Mouse (Mus musculus) thymus, postnatal 0 days (tissue): ENCODE data around the gene Mterf1a. TPM values are rescaled to one million over a fixed set of nuclear protein-coding genes. Genes with fewer than 3 reads are reported as not detected.
"Not testable (repeated sequence)": the region's sequence is repeated elsewhere in the genome, so short reads cannot be mapped to it uniquely, and the experiment has no call there.

Experiments used
- DNase-seq: peaks from one replicate; pipeline ENCODE4 v3.0.0-alpha.2; 2015; ENCODE audit warnings: low spot score
- polyA plus RNA-seq: library from polyadenylated mRNA; unstranded; fragments of >200 nt; fragmentation: Nextera tagmentation; extraction: Ambion mirVana; gene quantifications from 2 replicates; pipeline ENCODE4 v1.2.1, GENCODE M21; 2015

Gene Mterf1a
- 14.0 and 15.4 TPM in 2 replicates for polyA plus RNA-seq

DNA sequence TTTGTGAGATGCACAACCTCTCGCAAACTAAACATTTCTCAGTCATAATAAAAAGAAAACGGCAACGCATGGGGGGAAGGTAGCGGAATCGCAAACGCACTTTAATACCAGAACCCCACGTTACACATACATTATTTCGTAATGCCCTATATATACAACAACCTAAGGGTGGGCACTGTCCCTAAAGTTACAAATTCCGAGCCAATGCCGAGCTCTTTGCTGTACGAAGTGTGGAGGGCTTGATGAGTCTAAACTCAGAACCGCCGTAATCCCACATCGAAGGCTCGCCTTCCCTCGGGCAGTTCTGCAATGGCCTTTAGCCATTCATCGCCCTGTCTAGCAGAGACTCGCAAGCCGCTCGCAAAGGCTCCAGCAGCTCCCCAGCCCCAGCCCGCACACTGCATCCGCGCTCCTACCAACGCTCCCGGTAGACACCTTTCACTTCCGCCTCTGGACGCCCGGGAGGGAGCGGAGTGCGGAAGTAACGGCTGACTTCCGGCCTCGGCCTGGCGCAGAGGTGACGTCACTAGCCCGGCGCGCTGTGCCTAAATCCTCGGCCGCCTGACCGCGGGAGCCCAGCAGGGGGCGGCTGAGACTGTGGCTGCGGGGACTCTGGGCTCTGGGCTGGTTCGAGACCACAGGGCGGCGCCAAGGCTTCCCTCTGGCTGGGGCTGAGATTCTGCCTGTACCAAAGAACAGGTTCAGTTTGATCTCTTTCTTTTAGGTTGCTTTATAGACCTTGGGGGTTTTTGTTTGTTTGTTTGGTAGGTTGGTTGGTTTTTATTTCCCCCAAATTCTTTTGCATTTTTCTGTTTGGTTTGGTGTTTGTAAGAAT, at the start of gene Mterf1a:
Mterf1a (minus strand) TSS at position 475 of the 835 bp plus-strand sequence.
- DNase-seq = peak; percentile 28

DNA sequence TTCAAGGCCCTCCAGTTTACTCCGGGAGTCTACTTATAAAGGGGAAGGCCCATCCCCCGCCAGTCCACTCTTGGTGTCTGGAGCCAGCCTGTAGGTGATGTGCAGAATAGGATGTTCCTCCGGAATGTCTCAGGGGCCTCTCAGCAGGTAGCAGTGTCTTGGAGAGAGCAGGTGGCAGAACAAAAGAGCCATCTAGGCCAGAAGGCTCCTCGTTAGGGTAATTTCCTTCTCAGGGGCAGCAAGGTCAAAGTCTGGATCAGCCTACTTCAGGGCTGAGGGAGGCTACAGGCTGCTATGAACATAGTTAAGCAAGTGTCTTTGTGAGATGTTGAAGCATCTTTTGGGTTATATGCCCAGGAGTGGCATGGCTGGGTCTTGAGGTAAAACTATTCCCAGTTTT, 49.4 kb upstream of the Mterf1a start:
- DNase-seq = not testable (repeated sequence)

DNA sequence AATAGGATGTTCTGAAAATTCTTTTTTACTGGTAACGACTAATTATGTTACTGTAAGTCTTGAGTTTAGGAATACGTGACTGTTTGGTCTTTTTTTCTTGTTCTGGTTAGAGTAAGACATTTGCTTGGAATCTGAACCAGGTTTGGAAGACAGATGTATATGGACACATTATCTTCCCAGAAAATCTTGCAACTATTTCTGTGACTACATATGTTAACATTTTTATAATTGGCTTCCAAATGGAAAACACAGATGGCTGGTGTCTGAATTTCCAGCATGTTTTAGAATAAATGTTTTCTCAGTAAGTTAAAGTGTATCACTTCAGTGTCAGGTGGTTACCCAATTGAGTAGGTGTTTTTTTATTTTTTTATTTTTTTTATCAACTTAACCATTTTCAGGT, 47.5 kb upstream of the Mterf1a start:
- DNase-seq = no peak

DNA sequence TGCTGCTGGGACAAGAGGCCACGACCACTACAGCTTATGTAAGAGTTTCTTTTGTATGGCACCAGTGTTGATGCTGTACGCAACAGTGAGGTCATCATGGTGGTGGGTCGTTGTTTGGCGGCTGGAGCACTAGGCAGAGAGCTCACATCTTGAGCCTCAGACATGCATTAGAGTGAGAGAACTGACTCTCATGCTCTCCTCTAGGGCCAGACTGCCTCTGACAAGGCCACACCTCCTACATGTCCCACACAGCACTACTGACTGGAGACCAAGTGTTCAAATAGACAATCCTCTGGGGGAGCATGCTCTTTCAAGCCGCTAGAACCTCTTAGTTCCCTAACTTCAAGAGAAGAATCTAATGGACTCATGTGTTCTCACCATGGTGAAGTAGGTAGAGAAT, 45.6 kb upstream of the Mterf1a start:
- DNase-seq = no peak

DNA sequence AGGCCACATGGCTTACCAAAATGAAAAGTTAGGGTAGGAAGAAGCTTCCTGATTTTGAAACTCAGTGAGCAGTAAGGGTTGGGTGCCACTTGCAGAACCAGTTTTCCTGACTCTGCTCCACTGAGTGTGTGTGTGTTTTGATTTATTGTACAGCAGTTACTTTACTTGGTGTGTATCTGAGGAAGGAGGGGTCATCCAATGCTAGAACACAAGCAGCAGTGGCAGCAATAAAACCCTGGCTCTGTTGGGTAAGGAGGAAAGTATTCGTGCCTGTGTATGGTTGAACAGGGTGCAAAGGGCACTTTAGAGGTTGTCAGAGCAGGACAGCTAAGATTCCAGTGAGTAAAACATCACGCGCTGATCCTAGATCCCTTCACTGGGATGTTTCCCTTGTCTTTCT, 45.2 kb upstream of the Mterf1a start:
- no peak for DNase-seq

DNA sequence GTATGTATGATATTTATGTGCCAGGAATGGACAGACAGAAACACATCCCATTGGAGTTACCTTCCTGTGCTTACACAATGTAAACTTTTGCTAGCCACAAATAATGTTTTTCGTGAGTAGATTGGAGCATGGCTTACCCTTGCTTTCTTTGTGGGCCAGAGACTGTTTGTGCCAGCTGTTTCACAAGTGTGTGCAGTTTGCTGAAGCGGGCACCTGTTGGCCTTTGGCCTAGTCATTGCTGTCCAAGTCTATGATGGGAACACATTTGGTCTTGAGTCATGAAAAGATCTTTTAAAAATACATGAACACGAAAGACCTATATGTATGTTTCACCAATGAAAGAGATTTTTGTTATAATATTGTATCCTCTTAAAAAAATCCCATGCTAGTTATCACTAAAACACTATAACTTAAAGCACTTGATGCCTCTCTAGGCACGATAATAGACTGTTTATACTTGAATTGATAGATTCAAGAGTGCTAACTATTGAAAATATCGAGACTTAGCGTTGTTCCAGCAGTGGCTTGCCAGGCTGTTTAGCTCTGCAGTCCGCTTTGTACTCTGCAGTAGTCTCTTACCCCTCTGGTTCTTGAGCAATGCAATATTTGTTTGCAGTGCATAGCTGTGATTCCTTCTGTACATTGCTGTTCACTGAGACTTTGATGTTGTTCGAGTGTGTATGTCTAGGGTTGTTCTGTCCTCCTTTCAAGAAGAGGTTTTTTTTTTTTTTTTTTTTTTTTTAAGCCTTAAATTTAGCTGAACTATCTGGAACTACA, 42.2 kb upstream of the Mterf1a start:
- DNase-seq = no peak

DNA sequence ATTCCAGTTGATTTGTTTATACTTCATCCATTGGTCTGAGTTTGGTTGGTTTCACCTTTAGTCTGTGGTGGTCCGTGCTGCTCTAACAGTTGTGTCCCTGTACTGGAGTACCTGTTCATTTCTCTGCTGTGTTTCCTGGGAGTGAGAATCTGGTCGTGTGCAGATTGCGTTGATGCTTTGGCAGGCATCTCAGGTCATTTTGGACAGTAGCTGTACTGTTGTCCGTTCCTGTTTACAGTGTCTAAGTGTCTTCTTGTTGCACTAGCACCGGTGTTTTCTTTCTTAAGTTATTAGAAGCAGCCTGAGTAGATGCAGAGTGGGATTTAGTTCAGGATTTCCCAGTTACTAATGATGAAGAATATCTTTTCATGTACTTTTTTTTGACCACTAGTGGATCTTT, 41.5 kb upstream of the Mterf1a start:
- no peak for DNase-seq

DNA sequence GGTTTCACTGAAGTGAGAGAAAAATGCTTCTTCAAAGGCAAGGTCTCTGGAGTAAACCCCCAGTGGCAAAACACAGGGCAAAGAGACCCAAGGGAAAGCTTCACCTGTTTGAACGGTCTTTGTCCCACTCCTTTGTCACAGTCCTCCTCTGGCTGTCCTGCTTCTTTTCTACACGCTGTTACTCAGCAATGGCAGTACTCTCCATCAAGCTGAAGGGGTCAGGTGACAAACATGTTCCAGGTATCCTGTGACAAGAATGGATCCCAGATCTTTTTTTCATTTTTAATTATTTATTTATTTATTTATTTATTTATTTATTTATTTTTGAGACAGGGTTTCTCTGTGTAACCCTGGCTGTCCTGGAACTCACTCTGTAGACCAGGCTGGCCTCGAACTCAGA, 39.8 kb upstream of the Mterf1a start:
- no peak for DNase-seq

DNA sequence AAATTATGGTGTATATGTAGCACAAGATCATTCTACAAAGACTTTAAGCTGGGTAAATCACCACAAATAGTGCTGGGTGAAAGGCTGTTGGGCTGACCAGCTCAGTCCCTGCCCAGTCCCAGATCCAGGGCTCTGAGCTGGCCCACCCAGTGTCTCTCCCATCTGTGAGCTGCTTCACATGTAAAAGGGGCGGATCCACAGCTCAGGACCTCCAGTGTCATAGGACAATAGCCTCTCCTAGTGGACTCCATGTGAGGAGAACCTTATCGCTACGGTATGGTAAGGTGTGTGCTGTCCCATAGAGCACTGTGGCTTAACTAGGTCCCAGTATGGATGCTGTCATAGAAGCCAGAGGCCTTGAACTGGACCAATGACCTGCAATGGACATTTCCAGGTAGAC, 37.9 kb upstream of the Mterf1a start:
- no peak for DNase-seq

DNA sequence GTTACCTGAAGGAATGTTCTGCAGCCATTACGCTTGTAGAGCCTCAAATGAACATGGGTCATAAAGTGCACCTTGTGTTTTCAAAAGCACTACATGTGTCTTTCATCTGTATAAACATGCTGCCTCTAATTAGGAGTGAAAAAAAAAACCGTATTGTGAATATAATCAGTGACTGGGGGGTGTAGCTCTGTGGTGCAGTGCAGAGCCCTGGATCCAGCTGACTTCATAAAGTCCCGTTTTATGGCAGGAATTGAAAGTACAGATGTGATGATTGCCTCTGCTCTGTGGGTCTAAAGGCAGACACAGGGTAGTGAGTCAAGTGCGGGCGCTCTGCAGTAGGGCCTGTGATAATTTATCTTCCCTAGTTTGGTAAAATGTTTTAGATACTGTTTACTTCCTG, 37.0 kb upstream of the Mterf1a start:
- no peak for DNase-seq

DNA sequence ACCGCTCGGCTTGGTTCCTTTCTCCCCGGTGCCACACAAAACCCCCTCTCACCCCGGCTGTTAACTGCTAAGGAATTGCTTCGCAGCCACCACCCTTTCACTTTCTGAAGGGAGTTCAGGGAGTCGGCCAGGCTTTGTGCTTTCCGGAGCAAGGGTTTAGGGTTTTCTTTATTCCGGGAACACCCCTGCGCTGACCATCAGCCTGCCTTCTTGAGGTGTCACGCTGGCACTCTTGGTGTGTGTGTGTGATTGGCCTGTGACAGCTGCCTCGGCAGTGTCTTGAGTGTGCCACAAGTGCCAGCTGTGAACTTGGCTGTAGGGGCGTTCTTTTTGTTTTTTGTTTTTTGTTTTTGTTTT, 34.9 kb upstream of the Mterf1a start:
- DNase-seq = peak; percentile 62

DNA sequence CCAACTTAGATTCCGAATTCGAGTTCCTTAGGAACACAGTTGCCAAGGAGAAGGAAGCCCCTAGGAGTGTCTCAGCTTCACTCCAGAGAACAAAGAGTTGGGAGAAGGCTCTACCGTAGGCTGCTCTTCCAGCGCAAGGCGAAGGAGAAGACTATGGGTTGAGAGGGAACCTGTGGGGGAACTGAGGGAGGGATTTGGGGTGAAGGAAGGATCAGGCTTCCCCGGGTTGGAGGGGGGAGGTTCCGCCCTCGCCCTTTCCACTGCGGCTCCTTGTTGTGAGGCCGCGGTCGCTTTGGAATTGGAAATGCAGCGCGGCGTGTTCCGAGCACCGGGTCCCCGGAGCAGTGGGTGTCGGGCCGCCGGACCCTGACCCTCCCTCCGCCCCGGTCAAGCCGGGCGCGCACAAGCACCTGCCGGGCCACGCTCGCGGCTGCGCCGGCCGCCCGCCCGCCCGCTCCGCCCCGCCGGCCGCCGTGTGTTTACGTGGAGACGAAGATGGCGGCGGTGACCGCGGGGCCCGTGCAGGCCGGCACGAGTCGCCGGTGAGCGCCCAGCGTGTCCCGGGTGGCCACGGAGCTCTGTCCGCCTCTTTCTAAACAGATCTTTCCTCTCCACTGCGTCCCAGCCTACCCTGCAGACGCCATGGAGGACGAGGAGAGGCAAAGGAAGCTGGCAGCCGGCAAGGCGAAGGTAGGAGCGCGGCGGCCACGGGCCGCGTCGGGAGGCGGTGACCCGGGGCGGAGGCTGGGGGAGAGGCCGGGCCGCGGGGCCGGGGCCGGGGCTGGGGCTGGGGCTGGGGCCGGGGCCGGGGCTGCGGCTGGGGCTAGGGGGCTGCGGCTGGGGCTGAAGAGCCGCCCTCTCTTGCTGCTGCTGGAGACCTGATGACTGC, 34.3 kb upstream of the Mterf1a start, which contains the start of gene Akap9:
Akap9 (plus strand) TSS at position 254 of the 889 bp plus-strand sequence.
- DNase-seq = peak; percentile 43

DNA sequence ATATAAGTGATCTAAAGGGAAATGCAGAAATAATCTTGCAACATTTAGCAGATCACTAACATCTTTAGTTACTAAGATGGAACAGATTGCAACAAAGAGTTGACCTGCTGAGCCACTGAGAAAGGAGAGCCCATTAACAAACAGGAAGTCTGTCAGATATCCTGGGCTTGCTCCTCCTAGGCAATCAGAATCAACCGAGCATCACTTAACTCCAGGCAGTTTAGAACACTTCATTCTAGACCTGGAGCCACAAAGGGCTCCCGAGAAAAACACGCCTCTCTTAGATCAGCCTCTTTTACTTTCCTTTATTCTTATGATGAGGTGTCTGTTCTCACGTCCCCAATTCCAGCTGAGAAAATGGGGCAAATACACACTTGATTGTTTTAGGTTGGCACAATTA, 32.9 kb upstream of the Mterf1a start:
- no peak for DNase-seq

DNA sequence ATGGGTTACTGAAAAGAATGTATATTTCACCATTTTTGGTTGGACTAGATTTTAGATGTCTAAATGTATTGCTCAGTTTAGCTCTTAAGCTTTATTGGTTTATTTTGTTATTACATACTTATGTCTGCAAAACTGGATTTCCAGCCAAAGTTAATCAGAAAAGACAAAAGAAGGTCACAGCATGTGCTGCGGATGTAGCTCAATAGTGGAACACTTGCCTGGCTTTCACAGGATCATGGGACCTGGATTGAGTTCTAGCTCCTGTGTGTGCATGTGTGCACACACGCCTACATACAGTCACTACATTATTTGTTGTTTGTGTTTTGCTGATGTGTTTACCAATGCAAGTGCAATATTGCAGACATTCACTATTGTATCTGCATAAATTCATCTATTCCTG, 28.6 kb upstream of the Mterf1a start:
- no peak for DNase-seq

DNA sequence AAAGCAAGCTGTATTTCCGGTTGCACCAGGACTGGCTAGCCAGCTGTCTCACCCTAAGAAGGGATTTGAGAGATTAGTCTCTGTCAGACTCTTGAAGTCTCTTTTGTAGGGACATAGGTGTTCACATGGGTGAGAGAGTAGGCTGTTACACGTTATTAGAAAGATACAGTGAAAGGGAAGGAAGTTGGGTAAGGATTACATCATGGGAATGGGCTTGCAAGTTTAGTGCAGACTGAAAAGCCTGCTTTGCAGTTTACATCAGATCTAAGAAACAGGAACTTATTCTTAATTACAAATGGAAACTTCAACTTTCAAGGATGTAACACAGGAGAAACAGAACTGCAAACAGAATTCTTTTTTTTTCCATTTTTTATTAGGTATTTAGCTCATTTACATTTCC, 11.7 kb upstream of the Mterf1a start:
- no peak for DNase-seq

DNA sequence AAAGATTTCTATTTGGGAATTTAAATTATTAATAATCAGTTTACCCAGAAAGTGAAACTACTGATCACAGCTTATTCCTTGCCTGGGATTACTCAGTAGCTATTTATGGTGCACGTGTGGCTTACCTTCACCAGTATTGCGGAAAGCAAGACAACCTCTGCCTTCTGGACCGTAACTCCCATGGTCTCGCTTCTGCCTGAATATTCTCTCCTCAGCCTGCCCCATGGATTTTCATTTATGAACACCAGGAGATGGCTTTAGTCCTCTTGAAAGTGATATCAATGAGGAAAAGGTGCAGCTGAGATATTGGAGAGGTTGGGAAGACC, 524 bp upstream of the Mterf1a start:
- DNase-seq = not testable (repeated sequence)

DNA sequence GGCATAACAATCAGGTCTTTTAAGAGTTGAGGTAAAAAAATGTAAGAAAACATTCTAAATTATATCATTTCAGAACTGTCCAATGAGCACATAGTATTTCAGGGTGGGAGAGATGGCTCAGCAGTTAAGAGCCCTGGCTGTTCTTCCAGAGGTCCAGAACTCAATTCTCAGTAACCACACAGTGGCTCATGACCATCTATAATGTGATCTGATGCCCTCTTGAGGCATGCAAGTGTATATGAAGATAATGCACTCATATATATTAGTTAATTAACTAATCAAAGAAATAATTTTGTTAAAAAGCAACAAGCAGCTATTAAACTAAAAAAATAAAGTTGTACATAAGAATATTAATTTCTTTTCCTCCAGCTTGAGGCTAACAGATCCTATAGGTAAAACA, 4.5 kb downstream of the Mterf1a start:
- no peak for DNase-seq

DNA sequence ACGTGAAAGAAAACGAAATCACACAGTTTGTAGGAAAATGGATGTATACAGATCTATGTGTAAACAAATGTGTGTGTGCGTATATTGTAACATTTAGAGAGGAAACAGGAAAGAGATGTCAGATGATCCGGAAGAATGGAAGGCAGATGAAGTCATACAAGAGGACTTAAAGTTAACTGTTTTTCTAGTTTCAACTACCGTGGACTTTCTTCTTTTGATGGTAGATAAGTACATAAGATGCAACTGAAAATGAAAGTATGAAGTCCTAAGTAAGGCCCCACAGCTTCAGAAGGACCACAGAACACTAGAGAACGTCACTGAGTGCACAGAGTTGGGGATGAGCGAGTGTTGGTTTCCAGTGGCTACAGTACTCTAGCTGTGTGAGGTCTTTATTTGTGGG, 6.9 kb downstream of the Mterf1a start:
- not testable (repeated sequence) for DNase-seq

DNA sequence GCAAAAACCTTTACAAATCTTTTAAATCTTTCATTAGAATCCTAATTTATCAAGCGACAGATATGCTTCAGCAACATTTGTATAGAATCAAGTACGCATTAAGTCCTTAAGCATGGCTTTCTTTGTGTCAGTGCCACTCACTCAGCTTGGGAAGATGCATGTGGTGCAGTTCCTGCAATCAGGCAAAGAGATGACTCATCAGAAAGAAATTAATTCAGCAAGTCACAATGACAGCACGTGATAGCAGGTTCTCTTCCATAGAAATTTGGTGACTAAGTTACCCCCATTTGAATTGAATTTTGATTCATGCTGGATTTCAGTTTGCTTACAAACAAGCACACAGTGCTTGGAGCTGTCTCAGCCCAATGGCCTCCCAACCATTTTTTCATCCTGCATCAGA, 20.2 kb downstream of the Mterf1a start:
- DNase-seq = no peak

DNA sequence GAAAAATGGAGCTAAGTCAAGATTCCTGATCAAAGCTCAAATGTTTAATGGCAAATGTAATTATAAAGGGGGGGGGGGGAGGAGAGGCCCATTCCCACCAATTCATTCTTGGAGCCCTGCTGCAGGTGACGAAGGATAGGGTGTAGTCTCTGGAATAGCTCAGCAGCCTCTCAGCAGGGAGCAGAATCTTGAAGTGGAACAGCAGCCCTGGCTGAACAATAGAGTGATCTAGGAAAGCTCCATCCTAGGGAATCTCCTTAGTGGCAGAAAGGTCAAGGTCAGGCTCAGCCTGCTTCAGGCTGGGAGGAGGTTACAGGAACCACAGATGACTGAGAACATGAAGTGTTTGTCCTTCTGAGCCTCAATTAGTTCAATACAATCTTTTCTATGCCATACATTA, 21.4 kb downstream of the Mterf1a start:
- no peak for DNase-seq

DNA sequence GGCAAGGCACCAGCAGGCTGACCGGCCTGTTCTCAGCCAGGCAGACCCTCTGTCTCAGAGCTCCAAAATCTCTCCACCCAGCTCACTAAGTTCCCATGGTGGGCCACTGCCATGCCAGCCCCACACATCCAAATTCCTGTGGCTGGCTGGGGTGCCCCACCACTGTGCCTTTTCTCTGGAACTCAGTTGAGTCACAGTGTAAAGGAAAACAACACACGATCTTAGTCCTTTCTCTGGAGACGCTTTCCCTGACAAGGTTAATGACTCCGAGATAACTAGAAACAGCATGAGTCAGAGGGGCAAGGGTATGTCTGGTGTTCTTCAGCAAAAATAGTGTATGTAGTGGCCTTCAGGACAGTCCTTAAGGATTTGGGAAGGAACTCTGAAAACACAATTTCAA, 23.6 kb downstream of the Mterf1a start:
- DNase-seq = no peak

DNA sequence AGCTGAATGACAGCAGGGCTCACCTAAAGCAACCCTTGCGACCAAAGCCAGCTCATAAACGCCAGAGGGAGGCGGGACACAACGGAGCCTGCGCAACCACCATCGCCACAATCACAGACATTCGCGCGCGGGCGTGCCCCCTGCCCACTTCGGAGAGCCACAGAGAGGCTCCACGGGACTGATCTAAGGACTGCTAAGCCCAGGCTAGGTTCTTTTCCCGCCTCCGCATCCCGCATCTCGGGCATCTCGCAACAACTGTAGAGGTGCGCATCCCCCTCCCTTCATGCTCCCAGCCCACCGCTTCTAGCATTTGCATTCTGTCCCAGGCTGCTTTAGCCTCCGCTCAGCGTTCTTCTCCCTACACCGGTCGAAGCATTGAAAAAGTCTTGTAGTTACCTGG, 48.7 kb downstream of the Mterf1a start, which contains the start of gene Lrrd1:
Lrrd1 (plus strand) TSS at position 148 of the 400 bp plus-strand sequence.
- no peak for DNase-seq
